Mouse (Mus musculus): ENCODE data around the gene Fadd.

Fadd gene

GRCm38 (mm10) chr7:144536367-144536766 lies 45.9 kb downstream of the Fadd start:
- in situ Hi-C loops (cut with MboI; ENCODE audit: low sequenced_read_pairs) = no loop called here

- in situ Hi-C loops (cut with MboI; ENCODE audit: low sequenced_read_pairs) = no loop called here
These were observed 47.5 kb downstream of the Fadd start for GRCm38 (mm10) chr7:144534773-144535172.

GRCm38 (mm10) chr7:144531585-144532378 lies 50.5 kb downstream of the Fadd start:
- in situ Hi-C loops (cut with MboI; ENCODE audit: low sequenced_read_pairs) = no loop called here

GRCm38 (mm10) chr7:144529851-144530250 lies 52.4 kb downstream of the Fadd start:
- in situ Hi-C loops (cut with MboI; ENCODE audit: low sequenced_read_pairs) = no loop called here

- in situ Hi-C loops (cut with MboI; ENCODE audit: low sequenced_read_pairs) = no loop called here
These were observed 54.5 kb downstream of the Fadd start for GRCm38 (mm10) chr7:144527723-144528221.

Measured in CH12F3 (cell line).